Mouse (Mus musculus) embryo, embryonic 10 days (tissue): ENCODE results near the gene 1700001O22Rik.

Source experiments
- DNase-seq: peaks from one replicate; pipeline ENCODE4 v3.0.0-alpha.2; 2015; ENCODE audit warnings: low spot score

Gene 1700001O22Rik

GRCm38 (mm10) chr2:30753219-30753618 is 50.2 kb downstream of the 1700001O22Rik start:
- peak; percentile 45 for DNase-seq

GRCm38 (mm10) chr2:30752471-30752870 is 51.0 kb downstream of the 1700001O22Rik start:
- no peak for DNase-seq

- no peak for DNase-seq
Observed at GRCm38 (mm10) chr2:30750025-30750424, 53.4 kb downstream of the 1700001O22Rik start.

GRCm38 (mm10) chr2:30747602-30748162 is 55.8 kb downstream of the 1700001O22Rik start:
- no peak for DNase-seq
